Mouse (Mus musculus) ES-Bruce4 (cell line): ENCODE results near the gene Fbxl8.

ENCODE experiments used
- CTCF ChIP-seq: IDR thresholded peaks from one replicate; pipeline ENCODE4 v1.8.1; 2011; ENCODE audit warnings: low read depth, low read length
- EP300 ChIP-seq: IDR thresholded peaks from 2 replicates; pipeline ENCODE4 v1.6.1; 2011; ENCODE audit warnings: low read depth, low read length; ENCODE audit not compliant: insufficient read depth

DNA sequence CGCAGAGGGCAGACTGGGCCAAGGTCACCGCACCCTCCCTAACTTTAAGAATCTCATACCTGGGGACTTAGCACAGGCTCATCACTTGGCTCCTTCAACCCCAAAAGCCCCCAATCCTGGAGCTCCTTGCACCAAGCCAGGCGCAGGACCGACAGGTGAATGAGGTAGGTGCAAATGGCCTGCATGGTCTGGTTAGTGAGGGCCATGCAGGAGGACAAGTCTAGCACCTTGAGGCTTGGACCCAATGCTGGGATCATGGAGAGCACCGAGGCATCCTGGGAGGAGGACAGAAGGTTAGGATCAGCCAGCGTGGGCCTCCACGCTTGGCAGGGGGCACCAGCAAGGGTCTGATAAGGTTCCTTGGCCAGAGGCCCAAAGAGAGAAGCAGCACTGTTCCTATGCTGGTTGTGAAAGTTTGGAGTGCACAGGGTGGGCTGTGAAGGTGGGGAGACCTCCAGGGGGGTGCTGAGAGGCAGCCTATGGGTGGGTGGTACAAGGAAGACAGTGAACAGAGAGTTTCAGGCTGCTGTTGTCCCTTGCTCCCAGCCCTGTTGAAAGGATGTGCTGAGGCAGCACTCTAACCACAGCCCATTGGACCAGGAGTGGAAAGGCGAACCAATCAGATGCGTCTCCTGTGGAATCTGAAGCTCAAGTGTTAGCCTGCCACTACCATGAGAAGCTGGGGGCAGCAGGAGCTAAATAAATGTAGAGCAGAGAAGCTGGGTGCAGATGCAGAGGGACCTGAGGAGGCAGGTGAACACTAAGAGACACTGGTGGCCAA lies 49.4 kb downstream of the Fbxl8 start:
- TF ChIP-seq CTCF (no peak), EP300 (no peak)
